Mouse (Mus musculus) regulatory T cell (primary cell): ENCODE results near the gene Sbf2.

Experiments
- in situ Hi-C: fragments of 300-600 bp; cut with MboI, MseI; formaldehyde crosslinking; loops from one replicate; pipeline ENCODE4 v1.15.1; 2025; ENCODE audit warnings: high pct_unique_total_duplicates

Sbf2 gene

DNA sequence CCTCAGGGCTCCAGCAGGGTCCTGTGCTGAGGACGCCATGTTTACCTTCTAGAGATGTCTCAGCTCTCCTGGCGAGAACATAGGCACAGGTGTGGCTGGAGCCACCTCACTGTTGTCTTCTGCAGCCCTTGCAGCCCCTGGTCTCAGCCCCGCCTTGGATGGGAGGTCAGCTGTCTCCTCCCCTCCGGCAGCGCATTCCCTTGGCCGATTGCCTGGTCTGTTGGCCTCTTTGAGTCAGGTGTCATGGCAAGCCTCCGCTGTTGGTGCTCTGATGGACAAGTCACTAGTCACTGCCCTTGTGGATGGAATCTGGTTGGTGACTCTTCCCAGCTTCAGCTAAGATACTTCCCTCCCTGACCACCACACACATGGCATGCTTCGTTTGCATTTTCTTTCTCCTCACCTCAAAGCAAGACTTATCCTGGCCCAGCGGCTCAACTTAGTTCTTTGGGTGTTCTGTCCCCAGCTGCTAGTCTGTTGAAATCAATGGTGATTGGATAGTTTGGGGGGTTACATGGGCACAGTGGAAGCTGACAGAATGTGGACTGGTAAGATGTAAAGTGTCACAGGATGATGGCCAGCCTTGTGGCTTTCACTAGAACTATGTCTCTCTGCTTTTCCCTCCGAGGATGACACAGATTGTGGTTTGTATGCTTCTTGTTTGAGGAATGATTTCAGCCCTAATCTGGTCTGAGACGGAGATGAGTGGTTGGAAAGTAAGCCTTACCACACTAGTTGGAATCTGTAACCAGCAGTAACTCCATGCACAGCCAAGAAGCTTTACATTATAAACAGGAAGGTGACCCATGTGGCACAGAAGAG, 333.1 kb downstream of the Sbf2 start:
- in situ Hi-C loops = no loop called here

DNA sequence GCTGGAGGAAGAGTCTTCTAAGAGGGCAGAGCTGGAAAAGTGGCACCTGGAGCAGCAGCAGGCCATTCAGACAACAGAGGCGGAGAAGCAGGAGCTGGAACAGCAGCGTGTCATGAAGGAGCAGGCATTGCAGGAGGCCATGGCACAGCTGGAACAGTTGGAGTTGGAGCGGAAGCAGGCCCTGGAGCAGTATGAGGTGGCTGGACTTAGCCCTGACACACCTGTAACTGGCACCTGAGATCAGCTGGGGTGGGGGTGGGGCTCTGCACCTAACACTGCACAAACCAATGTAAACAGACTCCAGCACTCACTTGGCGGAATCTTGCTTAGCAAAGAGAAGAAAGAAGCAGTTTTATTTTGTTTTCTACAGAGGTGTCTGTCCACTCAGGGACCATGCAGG, 335.5 kb downstream of the Sbf2 start:
- in situ Hi-C loops = no loop called here

DNA sequence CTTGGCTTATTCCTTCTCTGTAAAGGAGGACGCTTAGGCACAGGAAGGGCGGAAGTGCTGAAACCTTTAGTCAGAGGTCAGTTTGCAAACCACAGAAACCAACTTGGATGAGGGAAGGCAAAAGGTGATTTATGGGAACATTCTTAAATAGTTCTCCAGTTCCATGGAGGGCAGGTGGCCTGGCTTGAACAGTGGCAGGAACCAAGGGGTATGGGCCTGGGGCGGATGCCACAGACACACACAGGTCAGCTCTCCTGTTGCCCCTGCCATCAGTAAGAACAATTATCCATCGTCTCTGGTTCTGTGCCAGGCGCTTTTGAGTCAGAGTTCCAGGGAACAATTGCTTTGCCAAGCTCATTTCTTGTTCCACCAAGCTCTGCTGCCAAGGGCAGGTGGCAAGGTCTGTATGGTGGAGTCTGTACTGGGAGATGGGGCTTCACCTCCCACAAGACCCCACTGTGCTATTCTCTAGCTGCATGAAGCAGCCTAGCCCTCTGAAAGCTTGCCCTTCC, 336.9 kb downstream of the Sbf2 start:
- in situ Hi-C loops = no loop called here

DNA sequence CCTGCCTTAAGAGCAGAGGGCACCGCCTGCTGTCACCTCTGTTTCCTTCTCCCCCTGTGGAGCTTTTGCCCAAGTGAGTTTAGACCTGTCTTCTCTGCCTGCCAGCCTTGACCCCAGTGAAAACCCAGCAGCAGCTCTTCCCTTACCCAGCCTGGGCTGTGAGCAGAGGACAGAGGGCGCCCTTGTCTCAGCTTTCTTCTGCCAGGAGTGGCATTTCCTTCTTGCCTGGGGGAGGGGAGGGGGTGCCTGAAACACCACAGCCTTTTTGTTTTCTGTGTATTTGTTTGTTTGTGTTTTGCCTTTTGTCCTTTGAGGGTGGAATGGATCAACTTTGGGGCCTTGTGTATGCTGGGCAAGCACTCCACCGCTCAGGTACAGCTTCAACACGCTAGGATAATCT, 342.3 kb downstream of the Sbf2 start:
- in situ Hi-C loops = no loop called here

DNA sequence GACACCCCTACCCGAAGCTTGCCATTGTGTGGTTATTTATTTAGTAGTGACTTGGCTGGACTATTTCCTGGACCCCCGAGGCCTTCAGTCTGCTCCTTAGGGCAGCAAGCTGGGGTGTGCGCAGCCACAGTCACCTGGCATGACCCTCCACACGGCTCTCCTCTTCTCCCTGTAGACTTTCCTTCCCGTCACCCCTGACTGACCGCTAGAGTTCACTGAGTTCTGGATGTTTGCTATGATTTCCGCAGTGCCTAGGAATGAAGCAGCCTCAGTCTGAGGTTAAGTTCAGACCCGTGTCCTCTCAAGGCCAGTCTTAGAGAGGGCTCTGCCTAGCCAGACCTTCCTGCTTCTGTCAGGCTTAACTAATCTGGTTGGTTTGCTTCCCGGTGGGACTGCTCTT, 342.9 kb downstream of the Sbf2 start:
- in situ Hi-C loops = no loop called here

DNA sequence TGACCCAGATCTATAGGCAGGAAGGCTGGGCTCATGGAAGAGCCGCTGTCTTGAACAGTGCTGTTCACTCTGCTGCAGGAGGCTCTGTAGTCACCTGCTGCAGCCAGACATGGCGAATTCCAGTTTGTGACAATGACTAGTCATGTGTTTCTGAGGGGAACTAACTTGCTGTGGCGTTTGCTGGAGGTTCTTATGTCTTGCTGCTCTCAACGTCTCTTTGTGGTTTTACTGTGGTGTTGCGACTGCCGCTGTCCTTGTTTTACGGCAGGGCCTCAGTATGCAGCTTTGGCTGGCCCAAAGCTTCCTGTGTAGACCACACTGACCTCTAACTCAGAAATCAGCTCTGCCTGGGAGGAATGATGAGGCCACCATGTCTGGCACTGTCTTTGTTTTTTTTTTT, 344.3 kb downstream of the Sbf2 start:
- in situ Hi-C loops = no loop called here

DNA sequence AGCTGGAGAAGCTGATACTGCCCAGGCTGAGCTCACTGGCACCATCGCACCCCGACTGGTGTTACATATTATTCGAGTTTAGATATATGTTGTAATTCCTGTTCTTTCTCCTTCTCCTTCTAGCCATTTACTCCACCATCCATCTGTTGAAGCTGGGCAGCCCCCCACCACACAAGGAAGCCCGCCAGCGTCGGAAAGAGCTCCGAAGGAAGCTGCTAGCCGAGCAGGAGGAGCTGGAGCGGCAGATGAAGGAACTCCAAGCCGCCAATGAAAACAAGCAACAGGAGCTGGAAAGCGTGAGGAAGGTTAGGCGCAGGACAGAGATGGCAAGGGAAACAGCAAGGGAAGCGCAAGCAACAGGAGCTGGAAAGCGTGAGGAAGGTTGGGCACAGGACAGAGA, 344.9 kb downstream of the Sbf2 start:
- in situ Hi-C loops = no loop called here

DNA sequence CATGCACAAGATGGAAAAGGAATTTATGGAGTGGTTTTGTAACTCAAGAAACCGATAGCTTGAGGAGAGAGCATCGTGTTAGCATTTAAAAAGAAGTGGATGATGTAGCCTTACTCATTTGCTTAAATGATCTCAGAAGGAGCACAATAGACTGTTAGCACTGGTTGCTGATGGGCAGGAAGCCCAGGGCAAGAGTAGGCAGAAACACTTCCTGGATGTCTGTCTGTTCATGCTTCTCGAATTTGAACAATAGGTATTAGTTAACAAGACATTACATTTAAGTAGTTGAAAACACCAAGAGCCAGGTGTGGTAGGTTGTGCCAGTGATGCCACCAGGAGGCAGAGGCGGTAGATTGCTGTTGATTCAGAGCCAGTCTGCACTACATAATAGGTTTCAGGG, 346.2 kb downstream of the Sbf2 start:
- in situ Hi-C loops = no loop called here

DNA sequence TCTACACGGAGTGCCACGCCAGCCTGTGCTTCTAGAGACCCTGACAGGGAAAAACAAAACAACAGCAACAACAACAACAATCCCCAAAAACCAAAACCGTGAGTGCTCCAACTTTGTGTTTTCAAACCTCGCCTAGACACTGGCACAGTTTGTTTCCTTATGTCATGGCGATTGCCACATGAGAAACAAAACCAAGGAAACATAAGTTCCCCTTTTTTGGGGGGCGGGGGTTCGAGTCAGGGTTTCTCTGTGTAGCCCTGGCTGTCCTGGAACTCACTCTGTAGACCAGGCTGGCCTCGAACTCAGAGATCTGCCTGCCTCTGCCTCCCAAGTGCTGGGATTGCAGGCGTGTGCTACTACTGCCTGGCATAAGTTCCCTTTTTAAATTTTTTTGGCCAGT, 346.7 kb downstream of the Sbf2 start:
- in situ Hi-C loops = no loop called here

DNA sequence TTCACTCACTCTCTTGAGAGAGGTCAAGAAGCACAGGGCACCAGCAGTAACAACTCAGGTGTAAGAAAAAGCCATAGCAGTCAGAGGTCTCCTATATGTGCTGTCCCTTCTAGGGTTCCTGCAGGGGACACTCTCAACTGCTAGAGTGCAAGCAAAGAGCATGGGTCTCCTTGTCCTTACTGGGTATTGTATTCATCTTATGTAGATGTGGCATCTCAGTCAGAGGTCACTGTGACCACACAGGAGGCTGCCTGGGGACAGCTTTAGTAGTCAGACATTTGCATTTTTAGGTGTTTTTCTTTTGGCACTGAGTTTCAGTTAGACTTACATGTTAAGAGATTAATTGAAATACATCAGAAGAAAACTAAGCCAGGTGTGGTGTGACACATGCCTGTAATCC, 347.7 kb downstream of the Sbf2 start:
- in situ Hi-C loops = no loop called here

DNA sequence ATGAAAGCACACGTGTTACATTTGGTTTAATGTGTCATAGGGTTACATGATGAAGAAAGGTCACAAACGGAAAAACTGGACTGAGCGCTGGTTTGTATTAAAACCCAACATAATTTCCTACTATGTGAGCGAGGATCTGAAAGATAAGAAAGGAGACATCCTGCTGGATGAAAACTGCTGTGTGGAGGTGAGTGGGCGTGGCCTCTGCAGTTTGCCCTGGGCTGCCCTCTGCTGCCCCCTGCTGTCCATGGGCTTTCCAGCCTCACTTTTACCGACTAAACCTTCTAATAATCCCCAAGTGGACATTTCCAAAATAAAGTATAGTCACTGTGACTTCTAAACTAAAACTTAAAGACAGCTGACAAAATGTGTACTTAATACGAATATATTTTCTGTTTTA, 348.9 kb downstream of the Sbf2 start:
- in situ Hi-C loops = no loop called here

DNA sequence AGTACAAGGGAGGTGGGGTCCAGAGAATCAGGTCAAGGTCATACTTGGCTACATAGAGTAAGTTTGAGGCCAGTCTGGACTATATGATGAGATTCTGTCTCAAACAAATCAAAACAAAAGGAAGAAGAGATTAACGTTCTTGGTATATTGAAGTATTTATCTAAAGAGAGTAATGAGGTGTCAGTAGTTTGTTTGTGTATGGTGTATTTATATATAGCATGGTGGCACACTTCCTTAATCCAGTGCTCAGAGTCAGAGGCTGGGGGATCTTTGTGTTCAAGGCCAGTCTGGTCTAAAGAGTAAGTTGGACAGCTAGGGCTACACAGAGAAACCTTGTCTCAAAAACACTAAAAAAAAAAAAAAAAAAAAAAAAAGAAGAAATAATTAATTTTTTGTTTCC, 351.2 kb downstream of the Sbf2 start:
- in situ Hi-C loops = loop anchor here (5.0 kb wide), 2 partner anchors 41 to 96 kb away; partner anchors contain the start of gene Swap70

DNA sequence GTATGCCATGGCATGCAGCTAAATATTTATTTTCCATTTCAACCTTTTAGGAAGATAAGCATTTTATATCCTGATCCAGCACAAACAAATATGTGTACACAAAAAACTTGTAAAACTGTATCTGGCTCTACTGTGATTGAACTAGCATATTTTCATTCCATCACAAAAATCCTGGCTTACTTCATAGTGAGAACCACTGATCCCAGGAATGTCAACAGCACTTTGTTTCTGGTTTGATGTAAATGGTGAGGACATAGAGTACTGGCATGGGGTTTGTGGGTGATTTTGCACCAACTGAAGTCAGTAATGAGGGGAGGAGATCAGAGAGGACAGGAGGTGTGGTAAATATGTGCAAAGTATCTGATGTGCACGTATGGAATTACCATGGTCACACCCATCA, 352.1 kb downstream of the Sbf2 start:
- in situ Hi-C loops = loop anchor here (5.0 kb wide), 2 partner anchors 40 to 95 kb away; partner anchors contain the start of gene Swap70

DNA sequence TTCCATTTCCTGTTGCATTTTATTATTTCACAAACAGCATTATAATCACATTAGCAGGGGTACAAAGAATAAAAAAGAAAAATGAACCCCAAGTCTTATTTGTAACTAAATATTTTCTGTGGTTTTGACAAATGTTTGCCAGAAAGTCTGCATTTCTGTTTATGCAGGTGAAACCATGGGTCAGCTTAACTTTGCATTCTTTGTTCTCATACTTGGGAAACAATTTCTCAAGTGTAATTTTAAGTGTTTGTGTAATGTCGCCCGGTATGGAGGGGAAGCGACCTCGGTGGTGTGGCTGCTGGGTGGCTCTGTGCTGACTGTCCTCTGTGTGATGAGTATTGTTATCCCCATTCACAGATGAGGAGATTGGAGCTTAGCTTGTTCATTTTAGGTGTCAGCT, 352.9 kb downstream of the Sbf2 start:
- in situ Hi-C loops = loop anchor here (5.0 kb wide), 2 partner anchors 40 to 95 kb away; partner anchors contain the start of gene Swap70

DNA sequence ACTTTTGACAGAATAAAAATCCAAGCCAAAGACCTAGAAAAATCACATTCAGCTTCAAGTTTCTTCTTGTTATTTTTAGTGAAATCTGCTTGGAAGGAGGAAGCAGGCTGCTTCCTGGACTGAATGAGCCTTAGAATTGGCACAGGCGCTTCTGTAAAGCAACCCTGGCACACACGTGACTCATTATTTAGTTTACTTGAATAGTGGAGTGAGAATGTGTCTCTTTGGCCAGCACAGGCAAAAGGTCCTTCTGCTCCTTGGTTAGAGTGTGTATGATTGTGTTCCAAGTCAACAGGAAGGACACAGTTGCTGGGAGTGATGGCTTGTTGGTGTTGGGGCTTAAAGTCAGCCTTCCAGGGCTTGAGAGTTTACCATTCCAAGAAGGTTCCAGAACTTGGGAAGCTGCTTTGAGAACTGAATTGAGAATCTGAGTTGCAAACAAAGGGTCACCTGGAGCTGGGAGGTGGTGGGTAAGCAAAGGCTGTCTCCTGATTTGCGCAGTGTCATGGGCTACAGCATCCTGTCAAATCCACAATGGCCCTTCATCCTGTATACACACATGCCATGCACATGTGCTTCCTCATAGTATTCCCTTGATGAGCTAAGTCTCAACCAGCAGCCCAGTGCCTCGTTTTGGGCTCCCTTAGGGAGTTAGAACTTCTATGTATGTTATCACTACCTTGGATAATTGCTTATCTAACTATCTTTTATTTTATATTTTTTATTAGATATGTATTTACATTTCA, 354.6 kb downstream of the Sbf2 start:
- in situ Hi-C loops = loop anchor here (5.0 kb wide), 2 partner anchors 38 to 93 kb away; partner anchors contain the start of gene Swap70

DNA sequence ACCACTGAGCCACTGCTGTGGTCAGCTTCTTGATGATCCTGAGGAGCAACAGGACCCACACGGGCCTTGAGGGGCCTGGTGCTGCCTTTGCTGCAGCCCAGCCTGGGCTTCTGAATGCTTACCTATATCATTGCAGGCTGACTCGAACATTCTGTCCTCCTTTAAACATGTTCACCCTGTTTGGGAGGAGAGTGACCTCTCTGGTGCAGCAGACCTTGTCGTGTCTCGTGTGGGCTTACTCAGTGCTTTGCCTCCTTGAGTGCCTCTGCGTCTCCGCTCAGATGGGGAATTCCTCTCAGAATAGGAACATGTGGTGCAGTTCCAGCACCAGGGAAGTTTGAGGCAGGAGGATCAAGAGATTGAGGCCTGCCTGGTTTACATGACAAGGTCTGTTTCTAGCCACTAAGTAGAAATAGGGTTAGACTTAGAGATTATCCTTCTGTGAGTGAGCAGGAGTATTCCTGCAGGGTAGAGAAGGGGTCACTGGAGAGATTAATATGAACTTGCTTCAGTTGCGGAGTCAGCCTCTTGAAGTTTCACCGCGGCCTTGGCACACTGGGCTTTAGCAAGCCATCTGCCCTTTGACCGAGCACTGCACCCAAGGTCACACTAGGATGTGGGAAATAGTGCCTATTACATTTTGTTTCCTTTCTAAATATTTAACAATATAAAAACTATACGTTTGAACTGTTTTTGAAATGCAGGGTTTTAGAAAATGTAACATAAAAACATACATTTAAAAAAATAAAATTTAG, 356.3 kb downstream of the Sbf2 start:
- in situ Hi-C loops = no loop called here
